Comparison of ENCODE assay signal across 28 mouse cellular contexts in the genomic region with DNA sequence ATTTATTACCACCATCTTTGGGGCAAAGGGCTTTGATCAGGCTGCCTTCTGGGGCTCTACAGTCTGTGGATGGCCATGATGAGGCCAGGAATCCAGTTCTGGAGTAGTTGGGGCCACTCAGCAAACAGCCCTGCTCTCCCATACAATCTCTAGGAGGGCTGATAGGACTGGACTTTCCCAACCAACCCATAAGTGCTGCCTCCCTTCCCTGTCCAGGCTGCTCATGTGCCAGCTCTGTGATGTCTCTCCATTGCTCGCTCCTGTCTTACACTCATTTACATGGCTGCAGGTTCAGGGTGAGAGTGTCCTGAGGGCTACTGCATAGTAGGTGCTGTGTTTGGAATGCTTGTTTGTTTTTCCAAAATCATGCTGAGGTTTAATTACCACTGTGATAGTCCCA.
"Had no signal": no experiment of that assay in that cellular context is flagged by ENCODE, and none has a peak within 500 bp of the region (broad histone marks: within the 10 kb centered on the region; RNA-seq: fewer than 3 reads in every experiment).

No protein-coding gene starts in this region.

- H3K27ac ChIP-seq: limb, embryonic 10.5 days; limb, embryonic 12.5 days; limb, embryonic 13.5 days; limb, embryonic 15.5 days; liver, embryonic 12.5 days; liver, embryonic 13.5 days; liver, embryonic 14.5 days; liver, embryonic 15.5 days; lung, embryonic 15.5 days; macrophage; midbrain, embryonic 10.5 days; midbrain, embryonic 12.5 days; midbrain, embryonic 13.5 days; midbrain, embryonic 15.5 days; neural tube, embryonic 12.5 days had no signal

- H3K4me3 ChIP-seq: limb, embryonic 10.5 days; limb, embryonic 12.5 days; limb, embryonic 13.5 days; limb, embryonic 15.5 days; liver, embryonic 12.5 days; liver, embryonic 13.5 days; liver, embryonic 15.5 days; lung, embryonic 15.5 days; megakaryocyte, embryonic 14.5 days; midbrain, embryonic 10.5 days; midbrain, embryonic 12.5 days; midbrain, embryonic 13.5 days; midbrain, embryonic 15.5 days; myocyte; neural tube, embryonic 12.5 days had no signal

- H3K36me3 ChIP-seq: limb, embryonic 10.5 days; limb, embryonic 12.5 days; limb, embryonic 13.5 days; limb, embryonic 15.5 days; liver, embryonic 12.5 days; liver, embryonic 13.5 days; liver, embryonic 15.5 days; lung, embryonic 15.5 days; midbrain, embryonic 10.5 days; midbrain, embryonic 12.5 days; midbrain, embryonic 13.5 days; midbrain, embryonic 15.5 days; neural tube, embryonic 12.5 days had no signal

- H3K4me1 ChIP-seq: limb, embryonic 10.5 days; limb, embryonic 12.5 days; limb, embryonic 13.5 days; limb, embryonic 15.5 days; liver, embryonic 12.5 days; liver, embryonic 13.5 days; liver, embryonic 15.5 days; lung, embryonic 15.5 days; midbrain, embryonic 10.5 days; midbrain, embryonic 12.5 days; midbrain, embryonic 13.5 days; midbrain, embryonic 15.5 days; neural tube, embryonic 12.5 days had no signal

- DNase-seq: left cerebral cortex, postnatal 4 days; liver; liver, embryonic 13.5 days; liver, postnatal 0 days; lung, adult 18-20 months; lung, adult 2 months; lung, embryonic 14.5 days; lung, postnatal 10 days; lung, postnatal 14 days; lung, postnatal 36 days; lung, postnatal 4 days; midbrain, embryonic 14.5 days had no signal

- H3K27me3 ChIP-seq: limb, embryonic 12.5 days; limb, embryonic 13.5 days; limb, embryonic 15.5 days; liver, embryonic 12.5 days; liver, embryonic 13.5 days; liver, embryonic 15.5 days; lung, embryonic 15.5 days; megakaryocyte, embryonic 14.5 days; midbrain, embryonic 12.5 days; midbrain, embryonic 13.5 days; midbrain, embryonic 15.5 days; neural tube, embryonic 12.5 days had no signal

- H3K9me3 ChIP-seq: limb, embryonic 10.5 days; limb, embryonic 12.5 days; limb, embryonic 13.5 days; limb, embryonic 15.5 days; liver, embryonic 12.5 days; liver, embryonic 13.5 days; liver, embryonic 15.5 days; lung, embryonic 15.5 days; midbrain, embryonic 10.5 days; midbrain, embryonic 12.5 days; midbrain, embryonic 13.5 days; midbrain, embryonic 15.5 days; neural tube, embryonic 12.5 days had no signal
